Mouse (Mus musculus) regulatory T cell (primary cell): ENCODE results near the gene Myb.

Source experiments
- in situ Hi-C: fragments of 300-600 bp; cut with MboI, MseI; formaldehyde crosslinking; loops from one replicate; pipeline ENCODE4 v1.15.1; 2025; ENCODE audit warnings: high pct_unique_total_duplicates

Myb gene

GRCm38 (mm10) chr10:21168466-21168865 lies 7.7 kb upstream of the Myb start:
- in situ Hi-C loops, result no loop called here

GRCm38 (mm10) chr10:21167842-21168241 lies 7.1 kb upstream of the Myb start:
- in situ Hi-C loops, result no loop called here

GRCm38 (mm10) chr10:21167165-21167564 lies 6.4 kb upstream of the Myb start:
- in situ Hi-C loops, result no loop called here

- in situ Hi-C loops, result no loop called here
Measured at GRCm38 (mm10) chr10:21165411-21165810, 4.6 kb upstream of the Myb start.

GRCm38 (mm10) chr10:21162124-21162523 lies 1.3 kb upstream of the Myb start:
- in situ Hi-C loops, result no loop called here

- in situ Hi-C loops, result no loop called here
Measured at GRCm38 (mm10) chr10:21161359-21162094, 743 bp upstream of the Myb start.

GRCm38 (mm10) chr10:21159697-21160394 lies 938 bp downstream of the Myb start:
- in situ Hi-C loops, result loop anchor here (5.0 to 10.0 kb wide), 4 partner anchors 32 to 1145 kb away; no protein-coding TSS in a partner anchor

GRCm38 (mm10) chr10:21158918-21159443 lies 1.8 kb downstream of the Myb start:
- in situ Hi-C loops, result loop anchor here (5.0 to 10.0 kb wide), 4 partner anchors 33 to 1146 kb away; no protein-coding TSS in a partner anchor

- in situ Hi-C loops, result loop anchor here (5.0 to 10.0 kb wide), 4 partner anchors 34 to 1146 kb away; no protein-coding TSS in a partner anchor
Measured at GRCm38 (mm10) chr10:21158111-21158917, 2.5 kb downstream of the Myb start.

GRCm38 (mm10) chr10:21156953-21157499 lies 3.8 kb downstream of the Myb start:
- in situ Hi-C loops, result loop anchor here (5.0 to 10.0 kb wide), 4 partner anchors 35 to 1148 kb away; no protein-coding TSS in a partner anchor

GRCm38 (mm10) chr10:21156416-21156815 lies 4.4 kb downstream of the Myb start:
- in situ Hi-C loops, result loop anchor here (5.0 to 10.0 kb wide), 4 partner anchors 36 to 1148 kb away; no protein-coding TSS in a partner anchor

GRCm38 (mm10) chr10:21154927-21155326 lies 5.9 kb downstream of the Myb start:
- in situ Hi-C loops, result loop anchor here (5.0 to 10.0 kb wide), 4 partner anchors 37 to 1150 kb away; no protein-coding TSS in a partner anchor

- in situ Hi-C loops, result loop anchor here (10.0 kb wide), 2 partner anchors 81 to 1151 kb away; no protein-coding TSS in a partner anchor
Measured at GRCm38 (mm10) chr10:21153433-21153832, 7.4 kb downstream of the Myb start.

GRCm38 (mm10) chr10:21152812-21153211 lies 8.0 kb downstream of the Myb start:
- in situ Hi-C loops, result loop anchor here (10.0 kb wide), 2 partner anchors 82 to 1152 kb away; no protein-coding TSS in a partner anchor

GRCm38 (mm10) chr10:21151320-21151719 lies 9.5 kb downstream of the Myb start:
- in situ Hi-C loops, result loop anchor here (10.0 kb wide), 2 partner anchors 83 to 1153 kb away; no protein-coding TSS in a partner anchor

- in situ Hi-C loops, result loop anchor here (5.0 to 10.0 kb wide), 3 partner anchors 85 to 1155 kb away; no protein-coding TSS in a partner anchor
Measured at GRCm38 (mm10) chr10:21149945-21150344, 10.8 kb downstream of the Myb start.

GRCm38 (mm10) chr10:21146719-21147118 lies 14.1 kb downstream of the Myb start:
- in situ Hi-C loops, result loop anchor here (5.0 kb wide), 1 partner anchor 196 kb away; no protein-coding TSS in a partner anchor

GRCm38 (mm10) chr10:21146263-21146662 lies 14.5 kb downstream of the Myb start:
- in situ Hi-C loops, result loop anchor here (5.0 kb wide), 1 partner anchor 196 kb away; no protein-coding TSS in a partner anchor

GRCm38 (mm10) chr10:21144627-21145504 lies 15.9 kb downstream of the Myb start:
- in situ Hi-C loops, result loop anchor here (5.0 kb wide), 2 partner anchors 197 to 803 kb away; no protein-coding TSS in a partner anchor
